Mouse (Mus musculus): ENCODE measurements at regions not wholly inside any gene's neighbourhood (a gene's known extent, or its start where the extent isn't known, plus 50 kb on each side); places are given as distances from the start of the nearest gene placed in this dataset.
"Not testable (repeated sequence)": the region's sequence is repeated elsewhere in the genome, so short reads cannot be mapped to it uniquely, and the experiment has no call there.

DNA sequence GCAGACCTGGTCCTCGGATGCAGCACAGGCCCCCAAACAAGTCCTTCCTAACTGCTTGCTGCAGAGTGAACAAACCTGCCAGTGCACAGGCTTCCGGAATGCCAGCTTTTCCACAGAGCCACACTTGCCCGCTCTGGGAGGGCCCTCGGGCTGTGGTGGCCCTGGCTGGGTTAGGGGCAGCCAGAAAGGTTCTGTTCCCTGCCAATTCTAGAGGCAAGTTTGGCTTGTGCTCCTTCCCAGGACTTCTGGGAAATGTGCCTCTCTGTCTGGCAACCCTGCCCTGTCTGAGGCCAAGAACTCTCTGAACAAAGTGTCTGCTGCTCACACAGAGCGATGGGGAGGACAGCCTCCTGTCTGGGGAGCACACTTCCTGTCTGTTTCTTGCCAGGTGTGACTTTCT is 66.4 kb downstream of the Xrcc2 start:
- WGBS: 94% methylated on average over 5 of the region's 5 CpGs
- no peak for ATAC-seq
- no peaks in the 10 kb centered on the region for H3K27me3 ChIP-seq

DNA sequence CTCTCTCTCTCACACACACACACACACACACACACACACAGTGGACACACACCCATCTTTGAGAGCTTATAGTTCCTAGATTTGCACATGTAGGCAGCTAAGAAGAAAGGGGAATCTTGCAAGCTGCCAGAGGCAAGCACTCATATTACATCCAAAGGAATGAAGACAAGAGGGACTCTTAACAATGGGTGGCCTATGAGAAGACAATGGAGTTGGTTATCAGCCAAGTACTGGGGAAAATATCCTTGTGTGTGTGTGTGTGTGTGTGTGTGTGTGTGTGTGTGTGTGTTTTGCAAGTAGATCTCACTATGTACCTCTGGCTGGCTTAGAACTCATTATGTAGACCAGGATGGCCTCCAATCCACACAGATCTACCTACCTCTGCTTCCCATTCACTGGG is 67.5 kb downstream of the Xrcc2 start:
- Histone ChIP-seq H3K9me3 (no peaks in the 10 kb centered on the region), H3K9ac (replicated peaks) (no peak overlapping the region), H3K4me2 (replicated peaks) (no peak overlapping the region), H3K27ac (no peak overlapping the region), H3K4me1 (replicated peaks) (no peaks in the 10 kb centered on the region), H3K36me3 (no peaks in the 10 kb centered on the region), H3K4me3 (replicated peaks) (no peak overlapping the region), H3K27me3 (no peaks in the 10 kb centered on the region)
- no peak for ATAC-seq

More for the DNA sequence above, 66.4 kb downstream of the Xrcc2 start:
- no peaks in the 10 kb centered on the region for H3K4me1 ChIP-seq (replicated peaks)
- H3K9ac ChIP-seq (replicated peaks): no peak overlapping the region
- no peaks in the 10 kb centered on the region for H3K36me3 ChIP-seq
- H3K4me3 ChIP-seq (replicated peaks): no peak overlapping the region
- no peak overlapping the region for H3K4me2 ChIP-seq (replicated peaks)
- no peaks in the 10 kb centered on the region for H3K9me3 ChIP-seq
- no peak overlapping the region for H3K27ac ChIP-seq

GRCm38 (mm10) chr5:25632861-25633535 is 72.6 kb downstream of the Xrcc2 start:
- no peaks in the 10 kb centered on the region for H3K36me3 ChIP-seq
- ATAC-seq: no peak
- H3K9me3 ChIP-seq: no peaks in the 10 kb centered on the region
- no peak overlapping the region for H3K4me2 ChIP-seq (replicated peaks)
- no peaks in the 10 kb centered on the region for H3K4me1 ChIP-seq (replicated peaks)
- H3K9ac ChIP-seq (replicated peaks): no peak overlapping the region
- no peak overlapping the region for H3K27ac ChIP-seq
- no peaks in the 10 kb centered on the region for H3K27me3 ChIP-seq
- no peak overlapping the region for H3K4me3 ChIP-seq (replicated peaks)
- WGBS: 58% methylated on average over 5 of the region's 5 CpGs

- H3K27ac ChIP-seq: no peak overlapping the region
- no peak overlapping the region for H3K4me3 ChIP-seq (replicated peaks)
- no peaks in the 10 kb centered on the region for H3K4me1 ChIP-seq (replicated peaks)
- ATAC-seq: no peak
- H3K4me2 ChIP-seq (replicated peaks): no peak overlapping the region
- no peak overlapping the region for H3K9ac ChIP-seq (replicated peaks)
- 86% methylated on average over 4 of the region's 4 CpGs for WGBS
- no peaks in the 10 kb centered on the region for H3K9me3 ChIP-seq
- H3K27me3 ChIP-seq: no peaks in the 10 kb centered on the region
- no peaks in the 10 kb centered on the region for H3K36me3 ChIP-seq
These were observed 75.9 kb downstream of the Xrcc2 start for GRCm38 (mm10) chr5:25629731-25630130.

GRCm38 (mm10) chr5:25628504-25628903 is 77.1 kb downstream of the Xrcc2 start:
- 93% methylated on average over 5 of the region's 5 CpGs for WGBS
- no peaks in the 10 kb centered on the region for H3K36me3 ChIP-seq
- H3K27ac ChIP-seq: no peak overlapping the region
- no peak overlapping the region for H3K9ac ChIP-seq (replicated peaks)
- no peaks in the 10 kb centered on the region for H3K27me3 ChIP-seq
- no peak overlapping the region for H3K4me2 ChIP-seq (replicated peaks)
- no peaks in the 10 kb centered on the region for H3K9me3 ChIP-seq
- no peak for ATAC-seq
- H3K4me3 ChIP-seq (replicated peaks): no peak overlapping the region
- H3K4me1 ChIP-seq (replicated peaks): no peaks in the 10 kb centered on the region

DNA sequence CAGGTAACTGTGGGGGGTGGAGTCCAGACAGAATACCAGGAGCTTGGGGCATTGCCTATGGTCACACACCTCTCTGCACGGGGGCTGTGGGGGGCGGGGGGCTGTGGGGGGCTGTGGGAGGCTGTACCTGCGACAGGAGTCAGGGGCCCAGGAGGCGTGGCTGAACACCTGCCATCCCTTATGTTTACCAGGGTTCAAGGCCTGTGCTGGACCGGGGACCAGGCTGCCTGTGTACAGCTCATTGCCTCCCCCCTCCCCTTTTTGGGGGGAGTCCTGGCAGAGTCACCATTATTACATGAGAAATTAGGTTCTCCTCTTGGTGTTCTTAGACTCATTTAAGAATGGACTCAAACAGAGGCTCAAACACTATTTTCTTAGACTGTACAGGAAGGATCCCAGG is 78.5 kb downstream of the Xrcc2 start:
- no peak overlapping the region for H3K9ac ChIP-seq (replicated peaks)
- H3K4me3 ChIP-seq (replicated peaks): no peak overlapping the region
- 78% methylated on average over 5 of the region's 5 CpGs for WGBS
- no peak overlapping the region for H3K4me2 ChIP-seq (replicated peaks)
- H3K27ac ChIP-seq: no peak overlapping the region
- no peaks in the 10 kb centered on the region for H3K27me3 ChIP-seq
- H3K4me1 ChIP-seq (replicated peaks): no peaks in the 10 kb centered on the region
- no peak for ATAC-seq
- no peaks in the 10 kb centered on the region for H3K9me3 ChIP-seq
- no peaks in the 10 kb centered on the region for H3K36me3 ChIP-seq

DNA sequence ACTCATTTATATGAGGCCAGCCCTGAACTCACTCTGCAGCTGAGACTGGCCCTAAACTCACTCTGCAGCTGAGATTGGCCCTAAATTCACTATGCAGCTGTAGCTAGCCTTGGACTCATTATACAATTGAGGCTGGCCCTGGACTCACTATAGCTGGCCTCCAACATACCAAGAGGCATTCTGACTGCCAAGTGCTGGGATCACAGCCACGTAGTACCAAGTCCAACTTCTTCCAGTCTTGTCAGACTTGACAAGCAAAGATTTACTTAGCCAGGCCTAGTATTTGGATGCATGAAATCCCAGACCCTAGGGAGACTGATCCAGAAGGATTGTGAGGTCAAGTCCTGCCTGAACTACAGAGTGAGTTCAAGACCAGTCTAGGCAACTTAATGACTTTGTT is 81.6 kb downstream of the Xrcc2 start:
- H3K9me3 ChIP-seq: no peaks in the 10 kb centered on the region
- ATAC-seq: no peak
- no peaks in the 10 kb centered on the region for H3K4me1 ChIP-seq (replicated peaks)
- WGBS: 79% methylated on average over 1 of the region's 1 CpGs
- no peaks in the 10 kb centered on the region for H3K27me3 ChIP-seq
- no peak overlapping the region for H3K9ac ChIP-seq (replicated peaks)
- H3K36me3 ChIP-seq: no peaks in the 10 kb centered on the region
- no peak overlapping the region for H3K27ac ChIP-seq
- no peak overlapping the region for H3K4me2 ChIP-seq (replicated peaks)
- no peak overlapping the region for H3K4me3 ChIP-seq (replicated peaks)

- WGBS: 89% methylated on average over 5 of the region's 5 CpGs
These were observed 85.8 kb downstream of the Xrcc2 start for GRCm38 (mm10) chr5:25619872-25620271.

GRCm38 (mm10) chr5:25619337-25619736 is 86.3 kb downstream of the Xrcc2 start:
- not testable (repeated sequence) for H3K4me2 ChIP-seq (replicated peaks); H3K27me3 ChIP-seq; H3K9me3 ChIP-seq; H3K36me3 ChIP-seq; H3K4me3 ChIP-seq (replicated peaks); H3K4me1 ChIP-seq (replicated peaks); H3K27ac ChIP-seq; H3K9ac ChIP-seq (replicated peaks); ATAC-seq
- 58% methylated on average over 2 of the region's 2 CpGs for WGBS

More at GRCm38 (mm10) chr5:25619872-25620271, 85.8 kb downstream of the Xrcc2 start:
- Histone ChIP-seq H3K27me3 (no peaks in the 10 kb centered on the region), H3K9me3 (no peaks in the 10 kb centered on the region), H3K4me1 (replicated peaks) (no peaks in the 10 kb centered on the region), H3K4me3 (replicated peaks) (no peak overlapping the region), H3K27ac (no peak overlapping the region), H3K36me3 (no peaks in the 10 kb centered on the region), H3K4me2 (replicated peaks) (no peak overlapping the region), H3K9ac (replicated peaks) (no peak overlapping the region)
- ATAC-seq: no peak

DNA sequence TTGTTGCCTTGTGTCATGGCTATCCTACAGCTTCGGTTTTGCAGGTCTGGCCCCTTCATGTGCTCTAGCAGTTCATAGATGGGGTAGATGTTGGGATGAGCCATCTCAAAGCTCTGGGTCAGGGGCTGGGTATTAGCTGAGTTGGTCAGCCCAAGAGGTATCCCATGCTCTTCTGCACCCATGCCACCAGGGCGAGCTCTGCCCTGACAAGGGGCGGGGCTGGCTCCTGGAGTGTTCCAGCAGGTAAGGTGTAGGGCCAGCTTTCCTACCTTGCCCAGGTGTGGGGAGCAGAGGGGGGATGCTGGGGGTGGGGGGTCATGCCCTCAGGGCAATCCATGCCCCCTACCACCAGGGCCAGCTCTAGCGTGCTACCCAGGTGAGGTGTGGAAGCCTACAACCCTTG is 91.0 kb downstream of the Xrcc2 start:
- 0 out of 2 replicates have a peak, but pooled peaks cover 2% of the 10 kb centered on the region for H3K4me1 ChIP-seq (replicated peaks)
- H3K9ac ChIP-seq (replicated peaks): no peak overlapping the region
- H3K4me2 ChIP-seq (replicated peaks): no peak overlapping the region
- H3K36me3 ChIP-seq: no peaks in the 10 kb centered on the region
- WGBS: 91% methylated on average over 4 of the region's 4 CpGs
- no peak for ATAC-seq
- no peak overlapping the region for H3K27ac ChIP-seq
- H3K4me3 ChIP-seq (replicated peaks): no peak overlapping the region
- H3K27me3 ChIP-seq: no peaks in the 10 kb centered on the region
- no peaks in the 10 kb centered on the region for H3K9me3 ChIP-seq

- Histone ChIP-seq H3K36me3 (no peaks in the 10 kb centered on the region), H3K27ac (no peak overlapping the region; the same call in 1 of the 2 replicates), H3K27me3 (no peaks in the 10 kb centered on the region), H3K9ac (replicated peaks) (no peak overlapping the region), H3K4me2 (replicated peaks) (no peak overlapping the region), H3K9me3 (no peaks in the 10 kb centered on the region), H3K4me1 (replicated peaks) (0 out of 2 replicates have a peak, but pooled peaks cover 2% of the 10 kb centered on the region), H3K4me3 (replicated peaks) (no peak overlapping the region)
- ATAC-seq: 0 out of 2 replicates have a peak, but pooled peaks have one; percentile 57
- WGBS: 80% methylated on average over 8 of the region's 8 CpGs
These were observed 91.6 kb downstream of the Xrcc2 start for GRCm38 (mm10) chr5:25613844-25614658.

GRCm38 (mm10) chr5:25612036-25612705 is 93.5 kb downstream of the Xrcc2 start:
- no peak overlapping the region for H3K27ac ChIP-seq
- 77% methylated on average over 9 of the region's 9 CpGs for WGBS
- ATAC-seq: no peak

More at GRCm38 (mm10) chr5:25612036-25612705, 93.5 kb downstream of the Xrcc2 start:
- no peaks in the 10 kb centered on the region for H3K9me3 ChIP-seq
- no peaks in the 10 kb centered on the region for H3K36me3 ChIP-seq
- 0 out of 2 replicates have a peak, but pooled peaks cover 2% of the 10 kb centered on the region for H3K4me1 ChIP-seq (replicated peaks)
- H3K27me3 ChIP-seq: no peaks in the 10 kb centered on the region
- no peak overlapping the region for H3K4me2 ChIP-seq (replicated peaks)
- H3K4me3 ChIP-seq (replicated peaks): no peak overlapping the region
- H3K9ac ChIP-seq (replicated peaks): no peak overlapping the region

All from midbrain, embryonic 13.5 days (tissue).